Mouse (Mus musculus) forebrain, embryonic 12.5 days (tissue): Measurements from ENCODE around the gene Npas3. TPM values are rescaled to one million over a fixed set of nuclear protein-coding genes. Genes with fewer than 3 reads are reported as not detected.

Experiments used
- ATAC-seq: fragments of 200-750 bp; cut with Nextera tagmentation; 2 replicates; pipeline ENCODE4 v1.8.0; 2017; ENCODE audit warnings: moderate TSS enrichment; ENCODE audit not compliant: low FRiP score
- H3K27ac ChIP-seq: fragments of 300-500 bp; sonication (generic); 2 replicates; pipeline ENCODE4 v1.5.1; 2016; ENCODE audit warnings: mild to moderate bottlenecking
- H3K27me3 ChIP-seq: fragments of 300-500 bp; sonication (generic); 2 replicates; pipeline ENCODE4 v1.6.1; 2016; ENCODE audit warnings: mild to moderate bottlenecking
- H3K36me3 ChIP-seq: fragments of 300-500 bp; sonication (generic); replicated peaks from 2 replicates; pipeline ENCODE4 v1.6.1; 2016; ENCODE audit warnings: mild to moderate bottlenecking
- H3K4me1 ChIP-seq: fragments of 300-500 bp; sonication (generic); 2 replicates; pipeline ENCODE4 v1.6.1; 2016
- H3K4me2 ChIP-seq: fragments of 300-500 bp; sonication (generic); 2 replicates; pipeline ENCODE4 v1.6.1; 2016; ENCODE audit warnings: mild to moderate bottlenecking, moderate library complexity
- H3K4me3 ChIP-seq: fragments of 300-500 bp; sonication (generic); replicated peaks from 2 replicates; pipeline ENCODE4 v1.5.1; 2016; ENCODE audit warnings: mild to moderate bottlenecking
- H3K9ac ChIP-seq: fragments of 300-500 bp; sonication (generic); 2 replicates; pipeline ENCODE4 v1.6.1; 2016; ENCODE audit warnings: mild to moderate bottlenecking
- H3K9me3 ChIP-seq: fragments of 300-500 bp; sonication (generic); 2 replicates; pipeline ENCODE4 v1.6.1; 2016
- WGBS: fragments of 180-500 bp; shearing (Covaris S2); methylation state at CpG from one replicate; pipeline ENCODE4 v1.1.7; 2016; 5-methylcytosine and 5-hydroxymethylcytosine counted together
- polyA plus RNA-seq: library from polyadenylated mRNA; unstranded; fragments of >200 nt; fragmentation: Nextera tagmentation; extraction: Ambion mirVana; gene quantifications from 2 replicates; pipeline ENCODE4 v1.2.1, GENCODE M21; 2016

Npas3 gene
- polyA plus RNA-seq, 1 experiment from 2014 or later, result 27.7 TPM

DNA sequence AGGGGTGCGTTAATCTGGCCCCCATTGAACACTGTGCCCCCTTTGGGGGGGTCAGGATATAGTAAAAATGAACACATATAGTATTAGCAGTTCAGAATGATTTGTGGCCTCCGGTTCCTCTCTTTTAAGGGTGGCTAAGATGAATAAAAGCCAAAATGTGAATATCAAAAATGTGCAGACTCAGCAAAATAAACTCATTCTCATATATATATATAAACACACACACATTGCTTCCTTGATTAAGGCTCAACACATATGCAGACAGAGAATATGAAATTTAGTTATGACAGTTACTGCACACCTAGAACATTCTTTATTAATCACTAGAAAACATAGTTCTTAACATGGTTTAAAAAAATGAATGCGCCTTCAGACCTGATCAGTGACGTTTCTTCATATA is 430.7 kb downstream of the Npas3 start:
- no peak overlapping the region for H3K9ac ChIP-seq
- no peaks in the 10 kb centered on the region for H3K36me3 ChIP-seq
- H3K4me1 ChIP-seq, result peaks cover 22% of the 10 kb centered on the region; the same call in 1 of the 2 replicates
- WGBS, result 96% methylated on average over 4 of the region's 4 CpGs
- no peak for ATAC-seq
- H3K4me3 ChIP-seq, result no peak overlapping the region
- H3K27me3 ChIP-seq, result no peaks in the 10 kb centered on the region
- H3K9me3 ChIP-seq, result no peaks in the 10 kb centered on the region
- H3K27ac ChIP-seq, result no peak overlapping the region
- no peak overlapping the region for H3K4me2 ChIP-seq

DNA sequence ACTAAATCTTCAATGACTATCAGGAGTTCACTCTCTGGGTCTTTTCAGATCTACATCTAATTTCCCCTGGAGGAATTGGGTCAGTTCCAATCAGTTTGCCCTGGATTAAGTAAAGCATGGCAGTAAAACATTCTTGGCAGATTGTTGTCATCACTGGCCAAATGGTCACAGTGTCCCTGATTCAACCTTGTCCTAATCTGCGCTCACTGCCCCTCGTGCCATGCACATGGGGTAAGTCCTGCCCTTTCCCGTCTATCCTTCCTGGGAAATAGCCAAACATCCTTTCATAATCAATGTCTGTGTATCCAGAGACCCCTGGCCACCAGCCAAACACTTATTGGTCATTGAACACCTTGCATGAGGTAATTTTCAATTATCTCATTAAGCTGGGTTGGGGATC is 432.0 kb downstream of the Npas3 start:
- no peaks in the 10 kb centered on the region for H3K27me3 ChIP-seq
- H3K36me3 ChIP-seq, result no peaks in the 10 kb centered on the region
- H3K9ac ChIP-seq, result no peak overlapping the region
- H3K4me2 ChIP-seq, result no peak overlapping the region
- no peak overlapping the region for H3K27ac ChIP-seq
- no peak overlapping the region for H3K4me3 ChIP-seq
- H3K9me3 ChIP-seq, result no peaks in the 10 kb centered on the region
- ATAC-seq, result no peak
- H3K4me1 ChIP-seq, result peaks cover 22% of the 10 kb centered on the region; the same call in 1 of the 2 replicates
- 68% methylated on average over 3 of the region's 3 CpGs for WGBS

DNA sequence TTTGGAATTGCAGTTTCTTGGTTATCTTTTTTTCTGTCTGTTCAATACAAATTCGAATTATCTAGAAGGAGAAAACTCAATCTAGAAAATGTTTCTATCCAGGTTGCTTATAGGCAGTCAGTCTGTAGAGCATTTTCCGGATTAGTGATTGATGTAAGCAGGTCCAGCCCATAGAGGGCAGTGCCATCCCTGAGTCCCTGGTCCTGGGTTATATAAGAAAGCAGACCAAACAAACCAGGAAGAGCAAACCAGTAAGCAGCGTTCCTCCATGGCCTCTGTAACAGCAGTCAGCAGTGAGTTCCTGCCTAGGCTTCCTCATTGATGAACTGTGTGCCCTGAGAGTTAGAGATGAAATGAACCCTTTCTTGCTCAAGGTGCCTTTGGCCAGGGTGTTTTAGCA is 433.6 kb downstream of the Npas3 start:
- H3K9ac ChIP-seq, result no peak overlapping the region
- H3K4me2 ChIP-seq, result no peak overlapping the region
- H3K4me1 ChIP-seq, result peaks cover 22% of the 10 kb centered on the region; the same call in 1 of the 2 replicates
- no peak overlapping the region for H3K4me3 ChIP-seq
- H3K27ac ChIP-seq, result no peak overlapping the region
- H3K27me3 ChIP-seq, result no peaks in the 10 kb centered on the region
- H3K36me3 ChIP-seq, result no peaks in the 10 kb centered on the region
- no peaks in the 10 kb centered on the region for H3K9me3 ChIP-seq
- ATAC-seq, result no peak
- WGBS, result 53% methylated on average over 3 of the region's 3 CpGs

DNA sequence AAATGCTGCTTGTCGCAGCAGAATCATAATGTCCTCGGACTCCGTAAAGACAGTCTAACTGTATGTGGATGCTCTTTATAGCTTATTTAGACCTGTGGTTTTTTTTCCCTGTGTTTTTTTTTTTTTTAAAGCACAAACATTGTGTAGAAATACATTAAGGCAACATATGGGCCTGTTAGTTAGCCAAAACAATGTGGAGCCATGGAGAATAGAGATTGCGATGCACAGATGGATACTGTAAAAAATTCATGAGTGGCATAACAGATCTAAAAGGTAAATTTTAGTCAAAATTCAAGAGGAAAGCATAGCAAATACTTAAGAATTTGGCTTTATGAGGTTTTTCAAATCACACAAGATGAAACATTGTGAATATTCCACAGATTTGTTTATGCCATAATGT is 444.0 kb downstream of the Npas3 start:
- 88% methylated on average over 4 of the region's 4 CpGs for WGBS
- ATAC-seq, result no peak

DNA sequence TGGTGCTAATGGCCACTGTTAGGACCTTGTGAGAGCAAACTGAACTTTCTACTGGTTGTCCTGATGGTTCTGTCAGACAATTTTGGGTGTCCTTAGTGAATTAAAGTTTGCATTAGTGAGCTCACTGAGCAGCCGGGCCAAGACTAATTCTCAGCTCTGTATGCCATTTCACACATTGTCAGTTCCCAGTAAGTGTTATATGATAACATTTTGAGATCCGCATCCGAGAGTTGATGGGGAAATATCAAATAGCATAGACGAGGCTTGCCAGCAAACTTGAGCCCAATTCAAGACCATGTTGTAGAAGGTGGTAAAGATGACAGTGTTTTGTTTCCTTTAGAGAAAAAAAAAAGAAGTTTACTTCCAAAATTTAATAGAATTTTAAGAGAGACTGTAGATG is 445.9 kb downstream of the Npas3 start:
- Histone ChIP-seq H3K9me3 (no peaks in the 10 kb centered on the region), H3K4me3 (no peak overlapping the region), H3K4me2 (no peak overlapping the region), H3K27me3 (no peaks in the 10 kb centered on the region), H3K27ac (no peak overlapping the region), H3K4me1 (no peaks in the 10 kb centered on the region), H3K36me3 (no peaks in the 10 kb centered on the region), H3K9ac (no peak overlapping the region)
- WGBS, result 84% methylated on average over 4 of the region's 4 CpGs
- no peak for ATAC-seq

More for the DNA sequence above, 444.0 kb downstream of the Npas3 start:
- H3K27ac ChIP-seq, result no peak overlapping the region
- no peaks in the 10 kb centered on the region for H3K27me3 ChIP-seq
- no peak overlapping the region for H3K4me3 ChIP-seq
- no peaks in the 10 kb centered on the region for H3K9me3 ChIP-seq
- H3K4me1 ChIP-seq, result no peaks in the 10 kb centered on the region
- no peak overlapping the region for H3K9ac ChIP-seq
- no peak overlapping the region for H3K4me2 ChIP-seq
- H3K36me3 ChIP-seq, result no peaks in the 10 kb centered on the region

DNA sequence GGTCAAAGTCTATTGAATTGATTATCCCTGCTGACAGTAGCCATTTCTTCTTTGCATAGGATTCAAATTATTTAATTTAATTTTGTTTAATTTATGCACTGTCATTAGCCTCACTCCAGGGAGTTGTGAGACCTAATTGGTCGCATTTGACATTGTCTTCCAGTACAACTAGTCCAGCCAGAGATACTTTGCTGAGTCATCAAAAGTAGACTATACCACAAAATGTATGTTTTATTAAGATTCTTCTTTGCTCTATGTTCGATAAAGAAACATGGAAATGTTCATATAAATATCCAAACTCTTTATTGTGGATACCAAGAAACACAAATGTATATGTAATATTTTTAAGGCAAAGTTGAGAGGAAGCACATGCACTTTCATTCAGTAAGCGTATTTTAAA is 446.8 kb downstream of the Npas3 start:
- no peaks in the 10 kb centered on the region for H3K9me3 ChIP-seq
- no peak for ATAC-seq
- H3K9ac ChIP-seq, result no peak overlapping the region
- H3K4me3 ChIP-seq, result no peak overlapping the region
- H3K36me3 ChIP-seq, result no peaks in the 10 kb centered on the region
- H3K4me2 ChIP-seq, result no peak overlapping the region
- no peak overlapping the region for H3K27ac ChIP-seq
- no peaks in the 10 kb centered on the region for H3K27me3 ChIP-seq
- H3K4me1 ChIP-seq, result no peaks in the 10 kb centered on the region
- 96% methylated on average over 3 of the region's 3 CpGs for WGBS

DNA sequence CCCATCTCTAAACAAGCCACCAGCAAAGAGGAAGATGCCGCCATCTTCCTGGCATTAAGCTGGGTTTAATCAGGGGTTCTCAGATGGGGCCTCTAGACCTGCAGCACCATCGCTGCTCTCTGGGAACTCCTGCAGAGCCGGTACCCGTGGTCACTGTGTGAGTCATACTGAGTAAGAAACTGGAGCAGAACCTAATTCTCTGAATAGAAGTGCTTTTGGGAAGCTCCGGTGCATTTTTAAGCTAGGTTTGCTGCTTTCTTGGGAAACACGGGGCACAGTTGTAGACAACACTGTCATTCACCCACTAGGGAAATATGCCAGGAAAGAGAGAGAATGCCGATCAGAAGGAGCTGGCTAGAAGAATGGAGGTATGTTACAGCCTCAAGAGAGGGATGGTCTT is 449.2 kb downstream of the Npas3 start:
- no peak for ATAC-seq
- Histone ChIP-seq H3K27ac (no peak overlapping the region), H3K4me1 (no peaks in the 10 kb centered on the region), H3K27me3 (no peaks in the 10 kb centered on the region), H3K4me2 (no peak overlapping the region), H3K4me3 (no peak overlapping the region), H3K9me3 (no peaks in the 10 kb centered on the region), H3K36me3 (no peaks in the 10 kb centered on the region), H3K9ac (no peak overlapping the region)
- 89% methylated on average over 7 of the region's 7 CpGs for WGBS

DNA sequence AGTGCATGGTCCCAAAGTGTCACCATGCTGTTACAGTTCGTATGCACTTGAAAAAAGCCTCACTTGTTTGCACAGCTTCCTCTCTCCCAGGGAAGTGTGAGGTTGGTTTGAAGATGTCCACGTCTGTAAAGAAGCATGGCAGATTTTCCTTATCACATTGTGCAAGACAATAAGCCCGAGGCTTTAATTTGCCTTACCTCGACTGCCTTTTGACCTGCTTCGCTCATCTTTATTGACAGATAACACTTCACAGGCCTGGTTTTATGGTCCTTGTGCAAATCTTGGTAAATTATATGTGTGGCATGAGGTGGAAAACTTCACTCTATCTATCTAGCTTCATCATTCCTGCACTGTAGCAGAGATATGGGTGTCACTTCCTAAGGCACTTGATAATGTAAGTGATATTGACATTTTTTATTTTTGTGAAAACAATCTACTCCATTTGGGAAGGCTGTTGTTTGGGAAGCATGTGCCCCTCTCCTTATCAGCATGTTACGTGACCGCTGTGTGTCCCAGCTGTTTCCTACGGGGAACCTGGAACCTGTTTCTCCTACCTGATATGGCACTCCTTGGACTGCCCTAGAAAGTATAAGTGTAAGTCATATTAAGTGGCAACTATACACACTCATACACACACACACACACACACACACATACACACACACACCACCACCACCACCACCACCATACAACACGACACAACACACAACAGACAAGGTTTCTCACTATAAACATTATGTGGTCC is 450.2 kb downstream of the Npas3 start:
- Histone ChIP-seq H3K36me3 (no peaks in the 10 kb centered on the region), H3K4me3 (no peak overlapping the region), H3K9me3 (no peaks in the 10 kb centered on the region), H3K4me1 (no peaks in the 10 kb centered on the region), H3K27me3 (no peaks in the 10 kb centered on the region), H3K9ac (no peak overlapping the region), H3K4me2 (no peak overlapping the region), H3K27ac (no peak overlapping the region)
- no peak for ATAC-seq
- 94% methylated on average over 9 of the region's 9 CpGs for WGBS

DNA sequence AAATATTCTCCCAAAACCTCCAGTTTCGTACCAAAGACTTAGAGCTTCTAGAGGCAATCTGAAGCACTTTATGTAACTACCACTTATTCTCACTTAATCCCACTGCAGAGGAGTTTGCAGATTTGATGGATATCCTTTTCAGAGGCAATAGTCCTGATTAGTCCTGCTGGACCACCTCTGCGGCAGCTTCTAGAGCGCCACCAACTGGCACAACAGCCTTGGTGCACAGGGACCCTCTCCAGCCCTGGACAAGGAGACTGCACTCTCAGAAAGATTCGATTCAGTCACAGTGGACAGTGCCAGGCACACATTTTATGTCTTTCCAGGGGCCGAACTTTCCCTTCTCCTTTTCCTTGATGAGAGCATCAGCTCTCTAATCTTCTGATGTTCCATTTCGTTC is 471.4 kb downstream of the Npas3 start:
- Histone ChIP-seq H3K9ac (no peak overlapping the region), H3K27me3 (no peaks in the 10 kb centered on the region), H3K9me3 (0 out of 2 replicates have a peak, but pooled peaks cover 3% of the 10 kb centered on the region), H3K4me3 (no peak overlapping the region), H3K4me2 (no peak overlapping the region), H3K4me1 (no peaks in the 10 kb centered on the region), H3K27ac (no peak overlapping the region), H3K36me3 (no peaks in the 10 kb centered on the region)
- ATAC-seq, result no peak
- WGBS, result 58% methylated on average over 6 of the region's 6 CpGs

DNA sequence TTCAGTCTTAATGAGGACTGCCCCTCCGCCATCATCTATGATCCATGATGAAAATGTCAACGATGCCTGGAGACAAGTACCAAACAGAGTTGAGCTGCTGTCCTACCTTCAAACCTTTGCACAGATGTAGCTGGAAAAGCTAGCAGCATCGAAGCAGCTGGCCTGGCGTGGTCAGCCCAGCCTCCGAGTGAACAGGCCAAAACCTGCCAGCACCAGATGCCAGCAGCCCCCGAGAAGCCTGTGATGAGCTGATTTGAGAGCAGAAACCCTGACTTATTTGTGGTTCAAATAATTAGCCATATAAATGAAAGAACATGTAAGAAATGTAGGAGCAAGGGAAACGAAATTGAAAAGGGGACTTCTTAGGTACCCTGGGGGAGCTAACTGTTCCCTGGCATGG is 473.7 kb downstream of the Npas3 start:
- H3K27ac ChIP-seq, result no peak overlapping the region
- no peak for ATAC-seq
- H3K9me3 ChIP-seq, result 0 out of 2 replicates have a peak, but pooled peaks cover 3% of the 10 kb centered on the region
- no peak overlapping the region for H3K4me2 ChIP-seq
- 91% methylated on average over 7 of the region's 7 CpGs for whole genome bisulfite sequencing
- no peaks in the 10 kb centered on the region for H3K36me3 ChIP-seq
- H3K4me1 ChIP-seq, result 0 out of 2 replicates have a peak, but pooled peaks cover 3% of the 10 kb centered on the region
- H3K9ac ChIP-seq, result no peak overlapping the region
- no peak overlapping the region for H3K4me3 ChIP-seq
- no peaks in the 10 kb centered on the region for H3K27me3 ChIP-seq

DNA sequence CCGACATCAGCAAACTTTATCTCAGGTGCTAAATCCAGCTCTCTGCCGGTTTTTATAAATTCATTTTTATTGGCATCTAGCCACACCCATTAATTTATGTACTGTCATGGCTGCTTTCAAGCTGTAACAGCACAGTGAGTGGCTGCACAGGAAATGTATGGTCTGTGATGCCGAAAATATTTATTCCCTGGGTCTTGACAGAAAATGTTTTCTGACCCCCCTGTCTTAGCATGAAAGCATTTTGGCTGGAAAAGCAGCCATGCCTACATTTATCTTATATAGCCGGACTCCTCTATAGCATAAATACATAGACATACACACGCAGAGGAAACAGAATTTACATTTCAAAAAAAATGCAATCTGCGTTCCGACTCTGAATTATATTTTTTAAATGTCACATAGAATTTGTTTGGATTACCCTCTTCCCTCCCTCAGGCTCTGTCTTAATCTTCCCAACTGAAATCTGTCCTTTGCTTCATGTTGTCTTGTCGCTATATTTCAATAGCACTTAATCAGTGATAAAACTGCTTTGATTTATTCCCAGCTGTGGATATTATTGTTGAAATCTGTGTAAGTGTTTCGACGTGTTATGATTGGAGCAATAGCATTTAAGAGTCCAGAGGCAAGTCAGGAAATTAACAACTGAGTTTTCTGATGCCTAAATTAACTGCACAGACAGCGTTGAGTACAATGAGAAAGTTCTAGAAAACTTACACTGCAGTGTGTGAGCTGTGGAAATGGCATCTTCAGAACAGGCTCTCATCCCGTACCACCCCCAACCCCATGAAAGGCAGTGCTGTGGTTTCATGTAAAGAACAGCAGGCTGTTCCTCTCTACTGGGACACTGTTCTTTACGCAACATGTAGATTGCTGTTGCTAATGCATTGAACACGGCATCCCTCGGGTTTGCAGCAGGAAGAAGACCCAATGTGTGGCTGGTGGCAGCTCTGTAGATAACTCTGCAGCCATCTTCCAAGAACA is 474.5 kb downstream of the Npas3 start:
- Histone ChIP-seq H3K27ac (no peak overlapping the region), H3K4me2 (no peak overlapping the region), H3K36me3 (no peaks in the 10 kb centered on the region), H3K9ac (no peak overlapping the region), H3K4me3 (no peak overlapping the region), H3K27me3 (no peaks in the 10 kb centered on the region), H3K9me3 (0 out of 2 replicates have a peak, but pooled peaks cover 3% of the 10 kb centered on the region), H3K4me1 (0 out of 2 replicates have a peak, but pooled peaks cover 3% of the 10 kb centered on the region)
- ATAC-seq, result no peak
- 94% methylated on average over 15 of the region's 15 CpGs for WGBS

DNA sequence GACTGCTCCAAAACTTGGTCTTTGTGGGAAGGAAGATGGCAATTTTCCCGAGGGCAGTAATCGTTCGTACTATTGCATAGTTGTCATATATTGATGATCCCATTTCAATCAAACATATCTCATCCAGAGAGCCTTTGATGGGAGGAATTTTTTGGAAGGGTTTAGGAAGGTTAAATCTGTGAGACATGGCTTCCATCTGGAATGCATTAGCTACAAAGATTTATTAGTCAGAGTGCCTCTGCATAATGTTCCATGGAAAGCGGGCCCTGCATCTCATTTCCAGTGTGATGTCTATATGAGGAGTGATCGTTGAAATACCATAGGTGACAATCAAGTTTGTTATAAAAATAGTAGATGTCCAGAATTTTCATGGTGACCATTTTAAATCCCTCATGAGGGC is 480.8 kb downstream of the Npas3 start:
- no peak for ATAC-seq
- Histone ChIP-seq H3K27me3 (no peaks in the 10 kb centered on the region), H3K36me3 (no peaks in the 10 kb centered on the region), H3K27ac (no peak overlapping the region), H3K9me3 (no peaks in the 10 kb centered on the region), H3K4me3 (no peak overlapping the region), H3K4me1 (0 out of 2 replicates have a peak, but pooled peaks cover 7% of the 10 kb centered on the region), H3K9ac (no peak overlapping the region), H3K4me2 (no peak overlapping the region)
- WGBS, result 94% methylated on average over 5 of the region's 5 CpGs
